Mouse (Mus musculus) E14TG2a.4 (cell line): ENCODE data around the gene Dync1li1.

Source experiments
- CTCF ChIP-seq: conservative IDR thresholded peaks from 2 replicates; pipeline ENCODE4 v1.5.1; 2014; ENCODE audit warnings: low read length
- NANOG ChIP-seq: IDR thresholded peaks from 2 replicates; pipeline ENCODE4 v1.6.1; 2014; ENCODE audit warnings: borderline replicate concordance, low read length, mixed read lengths

- no peak for TF ChIP-seq CTCF
- TF ChIP-seq NANOG = no peak
Observed at GRCm38 (mm10) chr9:114697926-114698325, 9.3 kb downstream of the Dync1li1 start.
